Mouse (Mus musculus) liver, adult (tissue): ENCODE data around the gene C130050O18Rik.

Source experiments
- GATA4 ChIP-seq: IDR thresholded peaks from 2 replicates; pipeline ENCODE4 v1.6.1; 2014; ENCODE audit warnings: mild to moderate bottlenecking, low read length; ENCODE audit not compliant: insufficient replicate concordance

Gene C130050O18Rik

GRCm38 (mm10) chr5:139449161-139449791 is 44.2 kb downstream of the C130050O18Rik start:
- TF ChIP-seq GATA4, result no peak

GRCm38 (mm10) chr5:139449926-139450325 is 44.8 kb downstream of the C130050O18Rik start:
- no peak for TF ChIP-seq GATA4

- TF ChIP-seq GATA4, result no peak
Observed at GRCm38 (mm10) chr5:139453031-139453430, 48.0 kb downstream of the C130050O18Rik start.

- TF ChIP-seq GATA4, result no peak
Observed at GRCm38 (mm10) chr5:139455166-139455565, 50.1 kb downstream of the C130050O18Rik start.

- TF ChIP-seq GATA4, result no peak
Observed at GRCm38 (mm10) chr5:139457241-139457640, 52.2 kb downstream of the C130050O18Rik start.

- no peak for TF ChIP-seq GATA4
Observed at GRCm38 (mm10) chr5:139459938-139460337, 54.9 kb downstream of the C130050O18Rik start.

GRCm38 (mm10) chr5:139460384-139461067 is 55.4 kb downstream of the C130050O18Rik start, which contains the start of gene 3110082I17Rik:
3110082I17Rik (minus strand) TSS chr5:139460527.
- TF ChIP-seq GATA4, result peak; percentile 63; the same call in 1 of the 2 replicates

- TF ChIP-seq GATA4, result 0 out of 2 replicates have a peak, but pooled peaks have one; percentile 39
Observed at GRCm38 (mm10) chr5:139464874-139465273, 59.8 kb downstream of the C130050O18Rik start.
